Mouse (Mus musculus) liver, postnatal 0 days (tissue): Measurements from ENCODE around the gene Ankrd6. TPM values are rescaled to one million over a fixed set of nuclear protein-coding genes. Genes with fewer than 3 reads are reported as not detected.
A peak's percentile ranks its signal among the peaks of the same experiment; 100 is the strongest.

Source experiments
- ATAC-seq: fragments of 200-750 bp; cut with Nextera tagmentation; 2 replicates; pipeline ENCODE4 v1.8.0; 2017; ENCODE audit warnings: mild to moderate bottlenecking, moderate library complexity
- DNase-seq: peaks from one replicate; pipeline ENCODE4 v3.0.0-alpha.2; 2016
- H3K27ac ChIP-seq: fragments of 300-500 bp; sonication (generic); 2 replicates; pipeline ENCODE4 v1.5.1; 2014; ENCODE audit warnings: antibody characterized with exemption, moderate library complexity, mild to moderate bottlenecking, low read depth
- H3K27me3 ChIP-seq: fragments of 300-500 bp; sonication (generic); 2 replicates; pipeline ENCODE4 v1.6.1; 2014; ENCODE audit warnings: low read length, control low read depth, mixed read lengths; ENCODE audit not compliant: insufficient read depth
- H3K36me3 ChIP-seq: fragments of 300-500 bp; sonication (generic); replicated peaks from 2 replicates; pipeline ENCODE4 v1.6.1; 2014; ENCODE audit warnings: mild to moderate bottlenecking, control low read depth, low read length, moderate library complexity, mixed read lengths; ENCODE audit not compliant: insufficient read depth
- H3K4me1 ChIP-seq: fragments of 300-500 bp; sonication (generic); 2 replicates; pipeline ENCODE4 v1.6.1; 2014; ENCODE audit warnings: antibody characterized with exemption, mild to moderate bottlenecking, control low read depth; ENCODE audit not compliant: insufficient read depth
- H3K4me2 ChIP-seq: fragments of 300-500 bp; sonication (generic); 2 replicates; pipeline ENCODE4 v1.6.1; 2014; ENCODE audit warnings: low read depth, mild to moderate bottlenecking, low read length, moderate library complexity, mixed read lengths
- H3K4me3 ChIP-seq: fragments of 300-500 bp; sonication (generic); 2 replicates; pipeline ENCODE4 v1.5.1; 2014; ENCODE audit warnings: low read depth, low read length
- H3K9ac ChIP-seq: fragments of 300-500 bp; sonication (generic); replicated peaks from 2 replicates; pipeline ENCODE4 v1.6.1; 2014; ENCODE audit warnings: mild to moderate bottlenecking, moderate library complexity
- H3K9me3 ChIP-seq: fragments of 300-500 bp; sonication (generic); 2 replicates; pipeline ENCODE4 v1.6.1; 2016; ENCODE audit warnings: mild to moderate bottlenecking, control low read depth, low read length, mixed read lengths
- CTCF ChIP-seq: sonication (generic); IDR thresholded peaks from 2 replicates; pipeline ENCODE4 v1.5.1; 2016; ENCODE audit warnings: antibody characterized with exemption, low read depth
- EP300 ChIP-seq: IDR thresholded peaks from 2 replicates; pipeline ENCODE4 v1.6.1; 2016; ENCODE audit warnings: antibody characterized with exemption, low read depth, mild to moderate bottlenecking
- WGBS: fragments of 180-500 bp; shearing (Covaris S2); extraction: QIAGEN DNeasy Blood & Tissue Kit; methylation state at CpG from one replicate; pipeline ENCODE4 v1.1.7; 2014; ENCODE audit not compliant: insufficient replicate concordance; 5-methylcytosine and 5-hydroxymethylcytosine counted together
- polyA plus RNA-seq: library from polyadenylated mRNA; unstranded; fragments of >200 nt; fragmentation: Nextera tagmentation; extraction: Ambion mirVana; gene quantifications from 2 replicates; pipeline ENCODE4 v1.2.1, GENCODE M21; 2015

Ankrd6 gene
- polyA plus RNA-seq, 1 experiment from 2014 or later: 0.54 TPM

- H3K4me3 ChIP-seq: no peak overlapping the region
- DNase-seq: no peak
- no peak overlapping the region for H3K9ac ChIP-seq
- no peak for ATAC-seq
- 61% methylated on average over 3 of the region's 3 CpGs for WGBS
- no peak overlapping the region for H3K4me2 ChIP-seq
- no peaks in the 10 kb centered on the region for H3K36me3 ChIP-seq
- no peak overlapping the region for H3K27ac ChIP-seq
- H3K4me1 ChIP-seq: no peaks in the 10 kb centered on the region
- no peaks in the 10 kb centered on the region for H3K9me3 ChIP-seq
- H3K27me3 ChIP-seq: no peaks in the 10 kb centered on the region
- TF ChIP-seq EP300 (no peak), CTCF (no peak)
Measured at GRCm38 (mm10) chr4:32961394-32961793, 10.8 kb upstream of the Ankrd6 start.

- TF ChIP-seq EP300: no peak
- no peak for TF ChIP-seq CTCF
- no peaks in the 10 kb centered on the region for H3K9me3 ChIP-seq
- H3K27ac ChIP-seq: no peak overlapping the region
- H3K4me1 ChIP-seq: no peaks in the 10 kb centered on the region
- DNase-seq (no peak), ATAC-seq (no peak)
- WGBS: 51% methylated on average over 2 of the region's 2 CpGs
- H3K36me3 ChIP-seq: no peaks in the 10 kb centered on the region
- no peak overlapping the region for H3K9ac ChIP-seq
- peaks cover 20% of the 10 kb centered on the region for H3K27me3 ChIP-seq
- no peak overlapping the region for H3K4me2 ChIP-seq
- H3K4me3 ChIP-seq: no peak overlapping the region
Measured at GRCm38 (mm10) chr4:32956423-32956822, 5.8 kb upstream of the Ankrd6 start.

GRCm38 (mm10) chr4:32952681-32953080, 2.0 kb upstream of the Ankrd6 start:
- no peaks in the 10 kb centered on the region for H3K9me3 ChIP-seq
- no peak for TF ChIP-seq CTCF
- no peak for TF ChIP-seq EP300
- H3K4me2 ChIP-seq: no peak overlapping the region
- H3K4me3 ChIP-seq: no peak overlapping the region
- WGBS: 17% methylated on average over 7 of the region's 7 CpGs
- DNase-seq (no peak), ATAC-seq (no peak)
- H3K27ac ChIP-seq: no peak overlapping the region
- H3K27me3 ChIP-seq: peaks cover 38% of the 10 kb centered on the region
- H3K4me1 ChIP-seq: peaks cover 6% of the 10 kb centered on the region; the same call in 1 of the 2 replicates
- H3K9ac ChIP-seq: no peak overlapping the region
- H3K36me3 ChIP-seq: no peaks in the 10 kb centered on the region

GRCm38 (mm10) chr4:32951035-32951940, 647 bp upstream of the Ankrd6 start:
- H3K27me3 ChIP-seq: peaks cover 38% of the 10 kb centered on the region
- no peak for TF ChIP-seq CTCF
- no peak for TF ChIP-seq EP300
- DNase-seq (no peak), ATAC-seq (peak; percentile 35)
- H3K4me3 ChIP-seq: peak overlapping the region; percentile 57
- no peaks in the 10 kb centered on the region for H3K9me3 ChIP-seq
- H3K4me2 ChIP-seq: peak overlapping the region; percentile 84
- no peak overlapping the region for H3K27ac ChIP-seq
- no peak overlapping the region for H3K9ac ChIP-seq
- no peaks in the 10 kb centered on the region for H3K36me3 ChIP-seq
- whole genome bisulfite sequencing: 7% methylated on average over 32 of the region's 34 CpGs
- peaks cover 6% of the 10 kb centered on the region; the same call in 1 of the 2 replicates for H3K4me1 ChIP-seq

GRCm38 (mm10) chr4:32948696-32949095, 1.9 kb downstream of the Ankrd6 start:
- 43% methylated on average over 10 of the region's 10 CpGs for WGBS
- Histone ChIP-seq H3K4me1 (peaks cover 6% of the 10 kb centered on the region; the same call in 1 of the 2 replicates), H3K4me3 (no peak overlapping the region), H3K36me3 (no peaks in the 10 kb centered on the region), H3K27me3 (peaks cover 38% of the 10 kb centered on the region), H3K9me3 (no peaks in the 10 kb centered on the region), H3K4me2 (no peak overlapping the region), H3K27ac (no peak overlapping the region), H3K9ac (no peak overlapping the region)
- no peak for DNase-seq
- TF ChIP-seq EP300 (no peak), CTCF (no peak)
- ATAC-seq: no peak

GRCm38 (mm10) chr4:32947631-32948030, 3.0 kb downstream of the Ankrd6 start:
- WGBS: 47% methylated on average over 4 of the region's 4 CpGs
- no peak overlapping the region for H3K9ac ChIP-seq
- no peaks in the 10 kb centered on the region for H3K9me3 ChIP-seq
- no peak overlapping the region for H3K27ac ChIP-seq
- DNase-seq (no peak), ATAC-seq (no peak)
- TF ChIP-seq CTCF (no peak), EP300 (no peak)
- no peak overlapping the region for H3K4me3 ChIP-seq
- peaks cover 6% of the 10 kb centered on the region; the same call in 1 of the 2 replicates for H3K4me1 ChIP-seq
- no peak overlapping the region for H3K4me2 ChIP-seq
- H3K36me3 ChIP-seq: no peaks in the 10 kb centered on the region
- peaks cover 29% of the 10 kb centered on the region for H3K27me3 ChIP-seq
